Mouse (Mus musculus): ENCODE data around the gene Hyal2. TPM values are rescaled to one million over a fixed set of nuclear protein-coding genes. Genes with fewer than 3 reads are reported as not detected.
A peak's percentile ranks its signal among the peaks of the same experiment; 100 is the strongest.
"Not testable (repeated sequence)": the region's sequence is repeated elsewhere in the genome, so short reads cannot be mapped to it uniquely, and the experiment has no call there.

Hyal2 gene
- polyA plus RNA-seq, 1 experiment from 2014 or later: 60.1 TPM

GRCm38 (mm10) chr9:107563029-107563581 is 4.6 kb upstream of the Hyal2 start, which contains the start of gene Tusc2:
Tusc2 (plus strand) TSS chr9:107563255.
- Histone ChIP-seq H3K36me3 (ENCODE audit: control insufficient read depth, insufficient read depth, low read length) (peaks cover 26% of the 10 kb centered on the region), H3K27me3 (replicated peaks; ENCODE audit: control insufficient read depth, insufficient read depth, low read length) (no peaks in the 10 kb centered on the region), H3K27ac (ENCODE audit: low read depth, low read length) (peak within 1 kb of the TSS; percentile 63; the same call in 1 of the 2 replicates), H3K9me3 (ENCODE audit: control insufficient read depth, low read length) (no peaks in the 10 kb centered on the region), H3K4me3 (ENCODE audit: low read length) (peak within 1 kb of the TSS; percentile 84), H3K4me1 (ENCODE audit: control insufficient read depth, insufficient read depth, low read depth, low read length) (peaks cover 19% of the 10 kb centered on the region), H3K4me2 (ENCODE audit: low read length) (peak within 1 kb of the TSS; percentile 81), H3K9ac (ENCODE audit: low read depth, low read length) (peak within 1 kb of the TSS; percentile 86)
- peak; percentile 97 for ATAC-seq
- WGBS: under 1% methylated on average over 46 of the region's 46 CpGs

DNA sequence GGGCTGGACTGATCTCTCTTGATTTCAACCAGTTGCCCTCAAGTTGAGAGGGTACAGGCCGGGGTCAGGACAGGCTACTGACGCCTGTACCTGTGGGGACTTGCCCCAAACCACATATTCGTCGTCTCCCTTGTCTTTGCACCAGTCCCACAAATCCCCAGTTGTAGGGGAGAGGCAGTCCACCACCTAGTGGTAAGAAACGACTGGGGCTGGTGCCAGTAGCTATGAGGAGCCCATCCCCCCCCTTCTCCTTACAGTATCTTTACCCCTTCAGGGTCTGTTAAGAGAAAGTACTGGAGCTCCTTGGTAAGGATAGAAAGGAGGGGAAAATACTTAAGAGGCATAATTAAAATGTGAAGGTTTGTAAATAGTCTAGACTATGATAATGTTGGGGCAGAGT is 2.2 kb upstream of the Hyal2 start:
- WGBS: 47% methylated on average over 5 of the region's 5 CpGs
- H3K27ac ChIP-seq (ENCODE audit: low read depth, low read length); ATAC-seq; H3K9ac ChIP-seq (ENCODE audit: low read depth, low read length); H3K4me3 ChIP-seq (ENCODE audit: low read length); H3K9me3 ChIP-seq (ENCODE audit: control insufficient read depth, low read length); H3K4me2 ChIP-seq (ENCODE audit: low read length); H3K27me3 ChIP-seq (replicated peaks; ENCODE audit: control insufficient read depth, insufficient read depth, low read length): not testable (repeated sequence)
- Histone ChIP-seq H3K36me3 (ENCODE audit: control insufficient read depth, insufficient read depth, low read length) (peaks cover 13% of the 10 kb centered on the region), H3K4me1 (ENCODE audit: control insufficient read depth, insufficient read depth, low read depth, low read length) (peaks cover 30% of the 10 kb centered on the region)

GRCm38 (mm10) chr9:107566041-107566709 is 1.6 kb upstream of the Hyal2 start:
- H3K9me3 ChIP-seq (ENCODE audit: control insufficient read depth, low read length): no peaks in the 10 kb centered on the region
- H3K4me2 ChIP-seq (ENCODE audit: low read length): no peak overlapping the region
- ATAC-seq: no peak
- H3K27me3 ChIP-seq (replicated peaks; ENCODE audit: control insufficient read depth, insufficient read depth, low read length): no peaks in the 10 kb centered on the region
- H3K36me3 ChIP-seq (ENCODE audit: control insufficient read depth, insufficient read depth, low read length): peaks cover 16% of the 10 kb centered on the region
- peaks cover 37% of the 10 kb centered on the region for H3K4me1 ChIP-seq (ENCODE audit: control insufficient read depth, insufficient read depth, low read depth, low read length)
- 58% methylated on average over 15 of the region's 15 CpGs for whole genome bisulfite sequencing
- H3K9ac ChIP-seq (ENCODE audit: low read depth, low read length): no peak overlapping the region
- no peak overlapping the region for H3K4me3 ChIP-seq (ENCODE audit: low read length)
- H3K27ac ChIP-seq (ENCODE audit: low read depth, low read length): no peak overlapping the region

GRCm38 (mm10) chr9:107566855-107567254 is 890 bp upstream of the Hyal2 start:
- H3K27ac ChIP-seq (ENCODE audit: low read depth, low read length): no peak overlapping the region; the same call in 1 of the 2 replicates
- H3K36me3 ChIP-seq (ENCODE audit: control insufficient read depth, insufficient read depth, low read length): peaks cover 14% of the 10 kb centered on the region
- H3K27me3 ChIP-seq (replicated peaks; ENCODE audit: control insufficient read depth, insufficient read depth, low read length): no peaks in the 10 kb centered on the region
- no peaks in the 10 kb centered on the region for H3K9me3 ChIP-seq (ENCODE audit: control insufficient read depth, low read length)
- H3K9ac ChIP-seq (ENCODE audit: low read depth, low read length): peak overlapping the region; percentile 11; the same call in 1 of the 2 replicates
- H3K4me1 ChIP-seq (ENCODE audit: control insufficient read depth, insufficient read depth, low read depth, low read length): peaks cover 40% of the 10 kb centered on the region
- 73% methylated on average over 3 of the region's 3 CpGs for WGBS
- H3K4me2 ChIP-seq (ENCODE audit: low read length): no peak overlapping the region
- ATAC-seq: no peak
- no peak overlapping the region; the same call in 1 of the 2 replicates for H3K4me3 ChIP-seq (ENCODE audit: low read length)

DNA sequence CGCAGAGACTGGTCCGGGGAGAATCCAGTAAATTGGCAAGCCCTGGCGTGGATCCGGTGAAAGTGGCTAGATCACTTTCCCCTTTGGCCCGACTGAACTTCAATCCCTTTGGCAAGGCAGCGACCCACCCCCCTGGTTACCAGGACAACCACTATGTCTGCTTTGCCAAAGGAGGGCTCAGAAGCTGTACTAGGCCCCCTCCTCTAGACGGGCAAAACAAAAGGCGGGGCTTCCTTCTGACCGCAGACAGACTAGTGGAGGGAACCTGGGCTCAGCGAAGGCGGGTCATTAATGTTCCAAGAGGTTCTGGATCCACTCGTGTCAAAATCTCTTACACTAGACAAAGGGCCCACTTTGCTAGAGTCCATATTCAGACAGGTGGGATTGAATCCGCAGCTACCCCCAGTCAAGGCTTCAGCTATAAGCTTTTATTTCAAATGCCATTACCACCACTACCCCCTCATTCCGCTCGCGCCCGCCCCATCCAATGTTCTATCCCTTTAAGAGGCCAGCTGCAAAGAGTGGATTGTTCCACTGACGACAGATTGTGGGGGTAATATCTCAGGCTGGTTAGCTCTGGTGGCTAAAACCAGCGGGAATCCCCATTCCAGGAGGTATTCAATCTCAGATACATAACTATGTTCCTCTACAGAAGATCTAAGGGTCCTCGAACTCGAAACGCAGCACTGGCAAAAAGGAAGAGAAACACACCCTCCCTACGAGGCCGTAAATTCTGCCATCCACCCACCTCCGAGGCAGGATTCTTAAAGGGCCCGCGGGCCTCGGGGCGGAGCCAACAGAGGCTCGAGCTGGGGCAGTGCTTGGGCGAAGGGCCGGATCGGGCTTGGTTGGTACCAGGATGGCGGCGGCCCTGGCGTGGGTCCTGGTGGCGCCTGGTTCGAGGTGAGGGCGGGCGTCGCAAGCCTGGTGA is 851 bp downstream of the Hyal2 start:
- peaks cover 20% of the 10 kb centered on the region for H3K36me3 ChIP-seq (ENCODE audit: control insufficient read depth, insufficient read depth, low read length)
- H3K4me3 ChIP-seq (ENCODE audit: low read length): peak overlapping the region; percentile 58
- peak; percentile 87 for ATAC-seq
- WGBS: under 1% methylated on average over 41 of the region's 41 CpGs
- peak overlapping the region; percentile 85 for H3K27ac ChIP-seq (ENCODE audit: low read depth, low read length)
- peak overlapping the region; percentile 73 for H3K4me2 ChIP-seq (ENCODE audit: low read length)
- H3K4me1 ChIP-seq (ENCODE audit: control insufficient read depth, insufficient read depth, low read depth, low read length): peaks cover 40% of the 10 kb centered on the region
- peak overlapping the region; percentile 73 for H3K9ac ChIP-seq (ENCODE audit: low read depth, low read length)
- H3K27me3 ChIP-seq (replicated peaks; ENCODE audit: control insufficient read depth, insufficient read depth, low read length): no peaks in the 10 kb centered on the region
- no peaks in the 10 kb centered on the region for H3K9me3 ChIP-seq (ENCODE audit: control insufficient read depth, low read length)

- Histone ChIP-seq H3K4me3 (ENCODE audit: low read length) (peak overlapping the region; percentile 58), H3K4me2 (ENCODE audit: low read length) (peak overlapping the region; percentile 73), H3K9ac (ENCODE audit: low read depth, low read length) (peak overlapping the region; percentile 73), H3K9me3 (ENCODE audit: control insufficient read depth, low read length) (no peaks in the 10 kb centered on the region), H3K36me3 (ENCODE audit: control insufficient read depth, insufficient read depth, low read length) (peaks cover 20% of the 10 kb centered on the region), H3K27ac (ENCODE audit: low read depth, low read length) (peak overlapping the region; percentile 85), H3K4me1 (ENCODE audit: control insufficient read depth, insufficient read depth, low read depth, low read length) (peaks cover 33% of the 10 kb centered on the region), H3K27me3 (replicated peaks; ENCODE audit: control insufficient read depth, insufficient read depth, low read length) (no peaks in the 10 kb centered on the region)
- 0% methylated on average over 23 of the region's 23 CpGs for WGBS
- peak; percentile 22; the same call in 1 of the 2 replicates for ATAC-seq
Observed at GRCm38 (mm10) chr9:107569270-107569669, 1.5 kb downstream of the Hyal2 start.

GRCm38 (mm10) chr9:107570016-107570415 is 2.3 kb downstream of the Hyal2 start:
- H3K4me2 ChIP-seq (ENCODE audit: low read length): peak overlapping the region; percentile 73
- H3K9me3 ChIP-seq (ENCODE audit: control insufficient read depth, low read length): no peaks in the 10 kb centered on the region
- H3K27ac ChIP-seq (ENCODE audit: low read depth, low read length): peak overlapping the region; percentile 36; the same call in 1 of the 2 replicates
- H3K4me3 ChIP-seq (ENCODE audit: low read length): peak overlapping the region; percentile 58
- peaks cover 33% of the 10 kb centered on the region for H3K4me1 ChIP-seq (ENCODE audit: control insufficient read depth, insufficient read depth, low read depth, low read length)
- WGBS: 44% methylated on average over 13 of the region's 13 CpGs
- peaks cover 20% of the 10 kb centered on the region for H3K36me3 ChIP-seq (ENCODE audit: control insufficient read depth, insufficient read depth, low read length)
- peak overlapping the region; percentile 73 for H3K9ac ChIP-seq (ENCODE audit: low read depth, low read length)
- no peaks in the 10 kb centered on the region for H3K27me3 ChIP-seq (replicated peaks; ENCODE audit: control insufficient read depth, insufficient read depth, low read length)
- ATAC-seq: no peak

DNA sequence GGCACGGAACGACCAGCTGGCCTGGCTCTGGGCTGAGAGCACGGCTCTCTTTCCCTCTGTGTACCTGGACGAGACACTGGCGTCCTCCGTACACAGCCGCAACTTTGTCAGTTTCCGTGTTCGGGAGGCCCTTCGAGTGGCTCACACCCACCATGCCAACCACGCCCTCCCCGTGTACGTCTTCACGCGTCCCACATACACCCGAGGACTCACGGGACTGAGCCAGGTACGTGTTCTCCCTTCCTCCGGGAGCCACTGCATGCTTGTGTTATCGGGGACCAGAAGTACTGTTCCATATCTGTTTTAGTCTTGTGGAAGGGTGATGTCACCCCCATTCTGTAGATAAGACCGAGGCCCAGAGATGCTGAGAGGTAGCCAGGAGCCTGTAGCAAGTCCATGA is 3.1 kb downstream of the Hyal2 start:
- H3K36me3 ChIP-seq (ENCODE audit: control insufficient read depth, insufficient read depth, low read length): peaks cover 20% of the 10 kb centered on the region
- H3K4me2 ChIP-seq (ENCODE audit: low read length): peak overlapping the region; percentile 73
- H3K4me1 ChIP-seq (ENCODE audit: control insufficient read depth, insufficient read depth, low read depth, low read length): peaks cover 33% of the 10 kb centered on the region
- H3K9ac ChIP-seq (ENCODE audit: low read depth, low read length): peak overlapping the region; percentile 73; the same call in 1 of the 2 replicates
- peak overlapping the region; percentile 58 for H3K4me3 ChIP-seq (ENCODE audit: low read length)
- 94% methylated on average over 21 of the region's 21 CpGs for WGBS
- H3K9me3 ChIP-seq (ENCODE audit: control insufficient read depth, low read length): no peaks in the 10 kb centered on the region
- H3K27me3 ChIP-seq (replicated peaks; ENCODE audit: control insufficient read depth, insufficient read depth, low read length): no peaks in the 10 kb centered on the region
- no peak for ATAC-seq
- no peak overlapping the region for H3K27ac ChIP-seq (ENCODE audit: low read depth, low read length)

All from hindbrain, embryonic 16.5 days (tissue).